Mouse (Mus musculus) hindbrain, postnatal 0 days (tissue): Measurements from ENCODE around the gene Bahd1. TPM values are rescaled to one million over a fixed set of nuclear protein-coding genes. Genes with fewer than 3 reads are reported as not detected.

Experiments
- ATAC-seq: fragments of 200-750 bp; cut with Nextera tagmentation; 2 replicates; pipeline ENCODE4 v1.8.0; 2017; ENCODE audit warnings: mild to moderate bottlenecking, moderate TSS enrichment, moderate library complexity
- DNase-seq: peaks from one replicate; pipeline ENCODE4 v3.0.0-alpha.2; 2015; ENCODE audit warnings: low spot score
- H3K27ac ChIP-seq: fragments of 300-500 bp; sonication (generic); 2 replicates; pipeline ENCODE4 v1.5.1; 2014; ENCODE audit warnings: mild to moderate bottlenecking
- H3K27me3 ChIP-seq: fragments of 300-500 bp; sonication (generic); 2 replicates; pipeline ENCODE4 v1.6.1; 2014; ENCODE audit warnings: low read length, mixed read lengths; ENCODE audit not compliant: insufficient read depth
- H3K36me3 ChIP-seq: fragments of 300-500 bp; sonication (generic); 2 replicates; pipeline ENCODE4 v1.6.1; 2014; ENCODE audit warnings: low read length, mixed read lengths; ENCODE audit not compliant: insufficient read depth
- H3K4me1 ChIP-seq: fragments of 300-500 bp; sonication (generic); 2 replicates; pipeline ENCODE4 v1.6.1; 2014; ENCODE audit warnings: antibody characterized with exemption, low read length, mixed read lengths; ENCODE audit not compliant: insufficient read depth
- H3K4me2 ChIP-seq: fragments of 300-500 bp; sonication (generic); 2 replicates; pipeline ENCODE4 v1.6.1; 2014; ENCODE audit warnings: low read depth, mild to moderate bottlenecking, low read length, moderate library complexity, mixed read lengths
- H3K4me3 ChIP-seq: fragments of 300-500 bp; sonication (generic); 2 replicates; pipeline ENCODE4 v1.5.1; 2014; ENCODE audit warnings: low read length
- H3K9ac ChIP-seq: fragments of 300-500 bp; sonication (generic); replicated peaks from 2 replicates; pipeline ENCODE4 v1.6.1; 2014; ENCODE audit warnings: mild to moderate bottlenecking, low read length, moderate library complexity, mixed read lengths
- H3K9me3 ChIP-seq: fragments of 300-500 bp; sonication (generic); 2 replicates; pipeline ENCODE4 v1.6.1; 2016; ENCODE audit warnings: low read length, mixed read lengths
- CTCF ChIP-seq: IDR thresholded peaks from 2 replicates; pipeline ENCODE4 v1.5.1; 2016; ENCODE audit warnings: antibody characterized with exemption, control low read depth, low read depth
- WGBS: fragments of 180-500 bp; shearing (Covaris S2); extraction: QIAGEN DNeasy Blood & Tissue Kit; methylation state at CpG from one replicate; pipeline ENCODE4 v1.1.7; 2014; 5-methylcytosine and 5-hydroxymethylcytosine counted together
- polyA plus RNA-seq: library from polyadenylated mRNA; unstranded; fragments of >200 nt; fragmentation: Nextera tagmentation; extraction: Ambion mirVana; gene quantifications from 2 replicates; pipeline ENCODE4 v1.2.1, GENCODE M21; 2015
- total RNA-seq: library from RNA; depleted of rRNA; stranded (reverse); fragments of >200 nt; gene quantifications from 2 replicates; pipeline ENCODE4 v1.2.3, GENCODE M21; 2014

The Bahd1 gene
- total and polyA plus RNA-seq, 2 experiments from 2014 or later: 5.9 to 24.5 TPM

DNA sequence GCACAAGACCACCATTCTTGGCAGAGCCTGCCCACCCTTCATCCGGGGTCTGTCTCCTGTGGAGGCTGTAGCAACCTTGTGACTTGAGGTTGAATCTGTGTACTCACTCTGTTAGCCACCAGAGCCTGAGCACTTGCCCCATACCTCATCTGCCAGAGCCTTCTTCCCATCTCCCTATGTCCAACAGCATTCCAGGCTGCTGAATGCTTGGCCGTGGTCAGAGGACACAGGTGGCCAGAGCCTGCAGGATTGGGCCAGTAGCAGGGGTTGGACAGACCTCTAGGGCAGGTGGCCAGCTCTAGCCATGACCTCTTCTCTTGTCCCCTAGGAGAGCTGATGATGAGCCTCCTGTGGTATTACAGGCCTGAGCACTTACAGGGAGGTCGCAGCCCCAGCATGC, 20.3 kb downstream of the Bahd1 start:
- Histone ChIP-seq H3K9ac (no peak overlapping the region), H3K27me3 (no peaks in the 10 kb centered on the region), H3K36me3 (peaks cover 34% of the 10 kb centered on the region; the same call in 1 of the 2 replicates), H3K4me1 (no peaks in the 10 kb centered on the region), H3K27ac (no peak overlapping the region), H3K4me2 (no peak overlapping the region), H3K4me3 (no peak overlapping the region), H3K9me3 (no peaks in the 10 kb centered on the region)
- ATAC-seq (no peak), DNase-seq (no peak)
- no peak for TF ChIP-seq CTCF
- 74% methylated on average over 3 of the region's 3 CpGs for WGBS

DNA sequence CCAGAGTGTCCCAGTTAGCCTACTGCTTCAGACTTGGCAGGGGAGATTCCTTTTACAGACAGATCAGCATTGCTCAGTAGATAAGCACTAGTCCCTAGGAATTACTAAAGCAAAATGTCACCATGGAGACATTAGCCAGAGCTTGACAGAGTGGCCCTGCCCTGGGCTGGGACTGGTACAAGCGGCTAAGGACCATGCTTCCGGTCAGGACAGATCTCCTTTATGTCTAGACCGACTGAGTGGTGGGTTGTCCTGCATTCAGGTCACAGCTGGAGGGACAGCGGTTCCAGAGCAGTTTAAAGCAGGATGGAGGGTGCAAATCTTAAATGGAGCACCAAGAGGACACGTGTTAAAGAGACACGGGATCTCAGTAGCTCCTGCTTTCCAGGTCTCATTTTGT, 25.8 kb downstream of the Bahd1 start:
- ATAC-seq: peak; percentile 50
- WGBS: 3% methylated on average over 6 of the region's 6 CpGs
- no peaks in the 10 kb centered on the region for H3K27me3 ChIP-seq
- H3K4me2 ChIP-seq: peak overlapping the region; percentile 84
- H3K9ac ChIP-seq: peak overlapping the region; percentile 64
- no peaks in the 10 kb centered on the region for H3K9me3 ChIP-seq
- H3K4me3 ChIP-seq: peak overlapping the region; percentile 52
- no peak overlapping the region for H3K27ac ChIP-seq
- TF ChIP-seq CTCF: no peak
- no peak for DNase-seq
- H3K36me3 ChIP-seq: peaks cover 25% of the 10 kb centered on the region; the same call in 1 of the 2 replicates
- peaks cover 11% of the 10 kb centered on the region for H3K4me1 ChIP-seq

DNA sequence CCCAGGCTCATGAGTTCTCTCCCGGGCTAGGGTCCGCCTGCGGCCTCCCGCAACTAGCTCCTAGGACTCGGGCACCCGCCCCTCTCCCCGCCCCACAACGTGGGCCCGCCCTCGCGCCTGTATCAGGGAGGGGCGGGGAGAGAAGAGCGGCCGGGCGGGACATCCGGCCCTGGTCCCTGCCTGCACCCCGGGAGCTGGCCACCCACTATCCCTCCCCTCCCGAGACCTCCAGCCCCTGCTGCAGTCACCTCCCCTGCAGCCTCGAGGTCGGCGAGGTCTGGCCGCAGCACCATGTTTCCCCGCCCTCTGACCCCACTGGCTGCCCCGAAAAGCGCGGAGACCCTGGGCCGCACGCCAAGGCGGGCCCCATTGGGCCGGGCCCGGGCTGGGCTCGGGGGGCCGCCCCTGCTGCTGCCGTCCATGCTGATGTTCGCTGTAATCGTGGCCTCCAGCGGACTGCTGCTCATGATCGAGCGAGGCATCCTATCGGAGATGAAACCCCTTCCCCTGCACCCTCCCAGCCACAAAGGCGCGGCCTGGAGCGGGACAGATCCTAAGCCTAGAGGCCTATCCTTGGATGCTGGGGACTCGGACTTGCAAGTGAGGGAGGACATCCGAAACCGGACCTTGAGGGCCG, 26.3 kb downstream of the Bahd1 start, which contains the start of gene Chst14:
Gene Chst14, plus strand, starts transcription at position 136 of the 637 bp plus-strand sequence.
- DNase-seq (peak; percentile 66), ATAC-seq (peak; percentile 90)
- Histone ChIP-seq H3K4me1 (peaks cover 11% of the 10 kb centered on the region), H3K27ac (no peak within 1 kb of the TSS), H3K36me3 (peaks cover 20% of the 10 kb centered on the region; the same call in 1 of the 2 replicates), H3K9me3 (no peaks in the 10 kb centered on the region), H3K27me3 (no peaks in the 10 kb centered on the region), H3K4me3 (peak within 1 kb of the TSS; percentile 52), H3K4me2 (peak within 1 kb of the TSS; percentile 84), H3K9ac (peak within 1 kb of the TSS; percentile 64)
- no peak for TF ChIP-seq CTCF
- 3% methylated on average over 44 of the region's 47 CpGs for WGBS

DNA sequence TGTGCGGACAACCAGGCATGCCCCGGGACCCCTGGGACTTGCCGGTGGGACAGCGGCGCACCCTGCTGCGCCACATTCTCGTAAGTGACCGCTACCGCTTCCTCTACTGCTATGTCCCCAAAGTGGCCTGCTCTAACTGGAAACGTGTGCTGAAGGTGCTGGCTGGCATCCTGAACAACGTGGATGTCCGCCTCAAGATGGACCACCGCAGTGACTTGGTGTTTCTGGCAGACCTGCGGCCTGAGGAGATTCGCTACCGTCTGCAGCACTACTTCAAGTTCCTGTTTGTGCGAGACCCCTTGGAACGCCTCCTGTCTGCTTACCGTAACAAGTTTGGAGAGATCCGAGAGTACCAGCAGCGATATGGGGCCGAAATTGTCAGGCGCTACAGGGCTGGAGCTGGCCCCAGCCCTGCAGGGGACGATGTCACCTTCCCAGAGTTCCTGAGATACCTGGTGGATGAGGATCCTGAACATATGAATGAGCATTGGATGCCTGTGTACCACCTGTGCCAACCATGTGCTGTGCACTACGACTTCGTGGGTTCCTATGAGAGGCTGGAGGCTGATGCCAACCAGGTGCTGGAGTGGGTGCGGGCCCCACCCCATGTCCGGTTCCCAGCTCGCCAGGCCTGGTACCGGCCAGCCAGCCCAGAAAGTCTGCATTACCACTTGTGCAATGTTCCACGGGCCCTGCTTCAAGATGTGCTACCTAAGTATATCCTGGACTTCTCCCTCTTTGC, 27.0 kb downstream of the Bahd1 start:
- Histone ChIP-seq H3K4me2 (peak overlapping the region; percentile 84), H3K4me1 (peaks cover 11% of the 10 kb centered on the region), H3K9me3 (no peaks in the 10 kb centered on the region), H3K4me3 (peak overlapping the region; percentile 52), H3K27ac (no peak overlapping the region), H3K9ac (peak overlapping the region; percentile 64), H3K36me3 (0 out of 2 replicates have a peak, but pooled peaks cover 17% of the 10 kb centered on the region), H3K27me3 (no peaks in the 10 kb centered on the region)
- ATAC-seq: no peak
- DNase-seq: no peak
- 39% methylated on average over 31 of the region's 31 CpGs for WGBS
- TF ChIP-seq CTCF: no peak

DNA sequence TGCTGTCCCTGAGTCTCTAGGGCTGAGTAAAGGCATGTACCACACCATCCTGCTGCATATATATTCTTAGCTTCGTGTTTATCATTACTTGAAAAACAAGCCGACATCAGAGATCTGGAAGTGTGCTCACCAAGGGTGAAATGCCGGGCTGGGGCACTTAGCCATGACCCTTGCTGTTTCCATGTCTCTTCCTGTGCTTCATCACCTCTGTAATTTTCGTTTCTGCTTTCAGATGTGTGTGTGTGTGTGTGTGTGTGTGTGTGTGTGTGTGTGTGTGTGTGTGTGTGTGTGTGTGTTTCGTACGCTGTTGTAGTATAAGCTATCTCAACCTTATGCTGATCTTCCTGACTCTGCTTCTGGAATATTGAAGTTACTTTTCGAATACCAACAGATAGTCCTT, 41.2 kb downstream of the Bahd1 start:
- no peak for TF ChIP-seq CTCF
- no peak for DNase-seq
- no peak for ATAC-seq
- H3K27me3 ChIP-seq: no peaks in the 10 kb centered on the region
- H3K4me1 ChIP-seq: no peaks in the 10 kb centered on the region
- 74% methylated on average over 7 of the region's 7 CpGs for WGBS
- H3K27ac ChIP-seq: no peak overlapping the region
- H3K4me2 ChIP-seq: no peak overlapping the region
- no peaks in the 10 kb centered on the region for H3K9me3 ChIP-seq
- no peaks in the 10 kb centered on the region for H3K36me3 ChIP-seq
- H3K4me3 ChIP-seq: no peak overlapping the region
- no peak overlapping the region for H3K9ac ChIP-seq

DNA sequence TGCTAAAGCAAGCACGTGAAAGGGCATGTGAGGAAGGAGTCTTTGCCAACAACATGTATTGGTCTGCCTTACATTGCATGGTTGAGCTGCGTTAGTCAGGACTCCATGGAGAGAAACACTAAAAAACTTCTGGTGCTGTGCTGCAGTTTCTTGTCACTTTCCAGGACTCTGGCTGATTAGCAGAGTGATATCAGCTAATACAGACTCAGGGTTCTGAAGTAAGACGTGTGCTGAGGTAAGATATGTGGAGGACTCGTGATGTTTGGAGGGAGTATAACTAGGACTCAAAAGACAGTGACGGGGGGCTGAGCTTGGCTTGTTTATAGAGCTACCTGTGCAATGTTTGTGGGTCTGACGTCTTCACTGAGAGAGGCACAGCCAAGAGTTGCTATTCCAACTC, 43.1 kb downstream of the Bahd1 start:
- TF ChIP-seq CTCF: no peak
- no peak for ATAC-seq
- Histone ChIP-seq H3K4me2 (no peak overlapping the region), H3K27me3 (no peaks in the 10 kb centered on the region), H3K4me3 (no peak overlapping the region), H3K9ac (no peak overlapping the region), H3K9me3 (no peaks in the 10 kb centered on the region), H3K36me3 (no peaks in the 10 kb centered on the region), H3K4me1 (no peaks in the 10 kb centered on the region), H3K27ac (no peak overlapping the region)
- WGBS: 93% methylated on average over 6 of the region's 6 CpGs
- DNase-seq: no peak

DNA sequence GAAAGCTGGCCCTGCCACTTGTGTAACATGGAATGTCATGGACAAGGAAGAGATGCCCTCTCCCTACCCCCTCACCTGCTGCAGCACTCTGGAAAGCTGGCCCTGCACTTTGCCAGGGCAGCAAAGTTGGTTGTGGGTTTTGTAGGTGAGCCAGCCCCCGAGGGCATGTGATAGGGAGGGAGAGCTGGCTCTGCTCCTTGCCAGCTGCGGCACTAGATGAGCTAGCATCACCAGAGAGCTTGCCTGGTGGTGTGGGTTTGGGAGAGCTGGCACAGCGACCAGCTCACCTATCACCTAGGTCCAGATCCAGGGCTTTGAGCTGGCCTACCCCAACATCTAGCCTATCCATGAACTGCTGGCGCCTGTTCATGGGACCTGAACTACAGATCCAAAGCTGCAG, 48.6 kb downstream of the Bahd1 start:
- Histone ChIP-seq H3K27me3 (no peaks in the 10 kb centered on the region), H3K36me3 (no peaks in the 10 kb centered on the region), H3K27ac (no peak overlapping the region), H3K9me3 (no peaks in the 10 kb centered on the region), H3K4me2 (no peak overlapping the region), H3K4me3 (no peak overlapping the region), H3K4me1 (no peaks in the 10 kb centered on the region), H3K9ac (no peak overlapping the region)
- TF ChIP-seq CTCF: no peak
- ATAC-seq: no peak
- 75% methylated on average over 4 of the region's 4 CpGs for WGBS
- no peak for DNase-seq
